Mouse (Mus musculus): Measurements from ENCODE around the gene Hoxb9.

DNA sequence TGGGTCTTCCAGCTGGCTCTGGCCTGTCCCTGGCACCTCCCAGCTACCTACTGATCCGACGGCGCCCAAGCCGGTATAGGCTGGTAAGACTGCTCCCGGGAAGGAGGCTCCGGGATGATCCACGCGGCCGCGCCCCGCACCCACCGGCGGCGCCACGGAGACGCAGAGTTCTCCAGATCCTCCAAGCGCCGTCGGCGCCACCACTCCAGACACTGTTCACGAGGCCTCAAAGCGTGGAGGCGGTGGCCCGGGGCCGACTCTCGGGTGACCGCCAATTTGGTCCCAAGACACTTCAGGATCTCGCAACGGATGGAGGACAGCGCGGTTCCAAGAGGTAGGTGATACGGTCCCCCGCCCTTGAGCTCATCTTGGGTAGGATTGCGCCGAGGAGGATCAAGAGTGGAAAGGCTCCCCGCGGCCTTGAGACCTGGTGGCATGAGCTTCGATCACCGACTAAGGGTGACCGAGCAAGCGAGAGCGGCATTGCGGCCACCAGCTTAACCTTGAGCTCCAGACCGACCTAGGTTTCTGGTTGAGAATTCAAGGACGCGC lies 19.7 kb upstream of the Hoxb9 start:
- TF ChIP-seq CTCF (IDR thresholded peaks at IDR 0.05; ENCODE audit: insufficient read depth, low read depth, low read length) (no peak), POLR2A (IDR thresholded peaks at IDR 0.05; ENCODE audit: insufficient read depth, low read depth, low read length) (no peak)
